Mouse (Mus musculus): ENCODE measurements around the gene Twf2. TPM values are rescaled to one million over a fixed set of nuclear protein-coding genes. Genes with fewer than 3 reads are reported as not detected.

Gene Twf2
- polyA plus RNA-seq, 1 experiment from 2014 or later, result 45.5 TPM

DNA sequence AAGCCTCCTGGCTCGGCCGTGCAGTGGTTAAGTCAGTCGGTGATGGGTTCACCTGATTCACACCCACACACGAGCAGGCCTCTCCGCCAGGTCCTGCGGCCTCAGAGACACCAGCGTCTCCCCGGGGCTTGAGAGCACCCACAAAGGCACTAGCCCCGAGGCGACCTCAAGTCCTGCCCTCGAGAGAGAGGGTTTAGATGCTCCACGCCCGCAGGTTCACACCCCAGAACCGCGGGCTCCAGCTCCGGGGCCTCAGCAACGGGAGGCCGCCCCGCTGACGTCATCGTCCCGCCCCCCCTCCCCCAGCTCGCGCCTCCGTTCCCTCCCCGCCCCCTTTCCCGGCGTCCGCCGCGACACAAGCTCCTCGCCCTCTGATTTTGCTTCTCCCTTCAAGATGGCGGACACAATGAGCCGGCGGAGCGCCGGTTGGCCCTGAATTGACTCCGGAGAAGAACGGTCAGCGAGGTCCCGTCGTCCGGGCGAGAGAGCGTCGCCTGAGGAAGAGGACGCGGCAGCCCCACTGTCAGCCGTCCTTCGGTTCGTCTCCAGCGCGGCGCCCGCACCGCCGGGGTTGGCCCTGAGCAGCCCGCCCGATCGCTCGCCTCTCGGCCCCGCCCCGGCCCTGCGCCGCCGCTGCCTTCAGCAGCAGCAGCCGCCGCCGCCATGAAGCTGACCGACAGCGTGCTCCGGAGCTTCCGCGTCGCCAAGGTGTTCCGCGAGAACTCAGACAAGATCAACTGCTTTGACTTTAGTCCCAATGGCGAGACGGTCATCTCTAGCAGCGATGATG, 32.2 kb upstream of the Twf2 start, which contains the start of gene Wdr82:
TSS of gene Wdr82 (plus strand) at position 373 of the 790 bp plus-strand sequence.
- H3K4me1 ChIP-seq (ENCODE audit: control insufficient read depth in 2 of 2, insufficient read depth in 2 of 2, low read length in 2 of 2), result peaks cover 10 to 34% of the 10 kb centered on the region in 2 experiments
- peak; percentile 88 for ATAC-seq (ENCODE audit: insufficient number of reproducible peaks, insufficient read depth, low FRiP score, low read depth)
- H3K4me3 ChIP-seq (ENCODE audit: control insufficient read depth in 1 of 2, insufficient read depth in 1 of 2, low read depth in 1 of 2, low read length in 2 of 2), result peak within 1 kb of the TSS; percentile 90 to 92
- under 1% methylated on average over 80 of the region's 81 CpGs for WGBS
- H3K9ac ChIP-seq (ENCODE audit: low read length), result peak within 1 kb of the TSS; percentile 94
- H3K4me2 ChIP-seq (ENCODE audit: low read length), result peak within 1 kb of the TSS; percentile 78
- no peaks in the 10 kb centered on the region for H3K36me3 ChIP-seq (ENCODE audit: control insufficient read depth, insufficient read depth, low read length)
- H3K27me3 ChIP-seq (ENCODE audit: control insufficient read depth, insufficient read depth, low read length), result no peaks in the 10 kb centered on the region
- no peaks in the 10 kb centered on the region for H3K9me3 ChIP-seq (ENCODE audit: control insufficient read depth, low read length)
- H3K27ac ChIP-seq (replicated peaks in 1 of 2; ENCODE audit: control insufficient read depth in 1 of 2, insufficient read depth in 1 of 2, low read depth in 2 of 2, low read length in 2 of 2), result peak within 1 kb of the TSS; percentile 95 to 96

DNA sequence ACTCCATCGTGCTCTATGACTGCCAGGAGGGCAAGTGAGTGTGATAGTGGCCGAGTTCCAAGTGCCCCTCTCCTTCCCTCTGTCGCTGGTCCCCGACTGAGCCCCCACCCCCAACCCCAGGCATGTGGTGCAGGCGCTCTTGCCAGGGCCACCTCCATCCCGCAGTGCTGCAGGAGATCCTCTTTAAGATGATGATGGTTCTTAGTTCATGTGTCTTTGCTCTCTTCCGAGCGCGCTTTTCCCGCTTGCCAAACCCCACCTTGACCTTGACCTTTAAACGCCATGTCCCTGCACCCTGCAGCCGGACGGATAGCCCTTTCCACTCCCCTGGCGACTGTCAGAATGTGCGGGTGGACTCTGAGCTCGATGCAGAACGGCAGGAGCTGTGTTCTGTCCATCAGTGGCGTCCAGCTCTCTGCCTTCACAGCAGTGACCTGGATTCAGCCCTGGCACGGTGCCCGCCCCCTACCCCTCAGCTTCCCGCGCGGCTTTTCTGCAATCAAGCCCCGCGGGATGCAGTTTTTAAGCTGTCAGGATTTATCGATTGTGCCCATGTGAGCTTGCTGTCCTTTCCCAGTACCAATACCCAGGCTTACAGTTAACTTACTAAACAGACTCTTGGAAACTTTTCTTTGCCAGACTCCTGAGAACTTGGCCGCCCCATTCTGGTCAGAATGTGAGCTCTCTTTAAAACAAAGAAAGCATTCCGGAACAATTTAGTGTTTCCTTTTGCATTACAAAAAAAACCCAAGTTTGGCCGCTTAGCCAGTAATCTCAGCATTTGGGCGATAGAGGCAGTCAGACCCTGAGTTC, 31.4 kb upstream of the Twf2 start:
- WGBS, result under 1% methylated on average over 30 of the region's 30 CpGs
- Histone ChIP-seq H3K4me1 (ENCODE audit: control insufficient read depth in 2 of 2, insufficient read depth in 2 of 2, low read length in 2 of 2) (peaks cover 10 to 37% of the 10 kb centered on the region in 2 experiments), H3K9ac (ENCODE audit: low read length) (peak overlapping the region; percentile 94), H3K9me3 (ENCODE audit: control insufficient read depth, low read length) (no peaks in the 10 kb centered on the region), H3K4me2 (ENCODE audit: low read length) (peak overlapping the region; percentile 78), H3K27ac (replicated peaks in 1 of 2; ENCODE audit: control insufficient read depth in 1 of 2, insufficient read depth in 1 of 2, low read depth in 2 of 2, low read length in 2 of 2) (peak overlapping the region; percentile 95 to 96), H3K4me3 (ENCODE audit: control insufficient read depth in 1 of 2, insufficient read depth in 1 of 2, low read depth in 1 of 2, low read length in 2 of 2) (peak overlapping the region; percentile 90 to 92), H3K27me3 (ENCODE audit: control insufficient read depth, insufficient read depth, low read length) (no peaks in the 10 kb centered on the region), H3K36me3 (ENCODE audit: control insufficient read depth, insufficient read depth, low read length) (peaks cover 8% of the 10 kb centered on the region)
- peak; percentile 55 for ATAC-seq (ENCODE audit: insufficient number of reproducible peaks, insufficient read depth, low FRiP score, low read depth)

- Histone ChIP-seq H3K9me3 (ENCODE audit: control insufficient read depth, low read length) (no peaks in the 10 kb centered on the region), H3K36me3 (ENCODE audit: control insufficient read depth, insufficient read depth, low read length) (peaks cover 17% of the 10 kb centered on the region), H3K4me1 (ENCODE audit: control insufficient read depth in 2 of 2, insufficient read depth in 2 of 2, low read length in 2 of 2) (peaks cover 10 to 40% of the 10 kb centered on the region in 2 experiments), H3K9ac (ENCODE audit: low read length) (peak overlapping the region; percentile 94), H3K27me3 (ENCODE audit: control insufficient read depth, insufficient read depth, low read length) (no peaks in the 10 kb centered on the region), H3K4me2 (ENCODE audit: low read length) (peak overlapping the region; percentile 78), H3K4me3 (ENCODE audit: control insufficient read depth in 1 of 2, insufficient read depth in 1 of 2, low read depth in 1 of 2, low read length in 2 of 2) (peak overlapping the region; percentile 90 to 92; a peak in 3 of 4 replicates), H3K27ac (replicated peaks in 1 of 2; ENCODE audit: control insufficient read depth in 1 of 2, insufficient read depth in 1 of 2, low read depth in 2 of 2, low read length in 2 of 2) (no peak overlapping the region)
- 2% methylated on average over 3 of the region's 3 CpGs for WGBS
- ATAC-seq (ENCODE audit: insufficient number of reproducible peaks, insufficient read depth, low FRiP score, low read depth), result no peak
These were observed 30.4 kb upstream of the Twf2 start for GRCm38 (mm10) chr9:106172527-106172926.

DNA sequence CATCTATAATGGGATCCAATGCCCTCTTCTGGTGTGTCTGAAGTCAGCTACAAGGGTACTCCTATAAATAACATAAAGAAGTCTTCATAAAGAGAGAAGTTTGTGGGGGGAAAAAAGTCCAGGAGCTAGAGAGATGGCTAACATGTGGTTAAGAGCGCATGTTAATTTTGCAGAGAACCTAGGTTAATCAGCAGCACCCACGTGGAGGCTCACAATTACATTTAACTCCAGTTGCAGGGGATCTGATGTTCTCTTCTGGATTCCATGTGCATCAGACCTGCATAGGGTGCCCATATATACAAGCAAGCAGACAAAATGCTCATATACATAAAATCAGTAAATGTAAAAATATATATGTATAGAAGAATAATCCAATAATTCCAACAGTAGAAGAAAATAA, 29.5 kb upstream of the Twf2 start:
- Histone ChIP-seq H3K4me1 (ENCODE audit: control insufficient read depth in 2 of 2, insufficient read depth in 2 of 2, low read length in 2 of 2) (peaks cover 10 to 43% of the 10 kb centered on the region in 2 experiments), H3K36me3 (ENCODE audit: control insufficient read depth, insufficient read depth, low read length) (peaks cover 26% of the 10 kb centered on the region), H3K9me3 (ENCODE audit: control insufficient read depth, low read length) (no peaks in the 10 kb centered on the region), H3K9ac (ENCODE audit: low read length) (no peak overlapping the region), H3K27me3 (ENCODE audit: control insufficient read depth, insufficient read depth, low read length) (no peaks in the 10 kb centered on the region), H3K4me2 (ENCODE audit: low read length) (peak overlapping the region; percentile 78), H3K27ac (replicated peaks in 1 of 2; ENCODE audit: control insufficient read depth in 1 of 2, insufficient read depth in 1 of 2, low read depth in 2 of 2, low read length in 2 of 2) (no peak overlapping the region), H3K4me3 (ENCODE audit: control insufficient read depth in 1 of 2, insufficient read depth in 1 of 2, low read depth in 1 of 2, low read length in 2 of 2) (peak overlapping the region in 1 of 2 experiments; percentile 90; a peak in 2 of 4 replicates)
- no peak for ATAC-seq (ENCODE audit: insufficient number of reproducible peaks, insufficient read depth, low FRiP score, low read depth)
- 56% methylated on average over 2 of the region's 2 CpGs for WGBS

DNA sequence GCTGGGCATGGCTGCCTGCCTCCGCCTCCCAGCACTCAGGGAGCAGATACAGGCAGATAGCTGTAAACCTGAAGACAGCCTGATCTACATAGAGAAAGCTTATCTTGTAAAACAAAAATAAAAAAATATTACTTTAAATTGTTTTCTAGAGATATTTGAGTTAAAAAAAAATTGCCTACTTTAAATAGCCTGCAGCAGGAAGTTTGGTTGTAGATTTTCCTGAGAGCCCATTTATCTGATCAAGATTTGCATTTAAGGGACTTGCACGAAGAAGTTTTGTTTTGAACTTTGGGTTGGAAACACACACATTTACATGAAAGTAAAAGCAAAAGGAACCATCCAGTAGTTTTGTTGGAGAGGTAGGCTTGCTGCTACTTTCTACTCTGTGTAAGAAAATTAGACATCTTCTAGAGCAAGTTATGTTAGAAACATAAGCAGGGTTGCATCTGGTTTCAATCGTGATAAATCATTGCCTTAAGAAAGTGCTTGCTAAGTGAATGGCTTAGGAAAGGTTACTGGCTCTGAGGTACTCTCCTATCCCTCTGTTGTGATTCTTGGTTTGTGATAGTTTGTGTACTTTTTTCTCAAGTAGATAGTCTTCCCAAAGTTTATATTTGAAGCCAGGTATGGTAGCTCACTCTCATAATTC, 27.2 kb upstream of the Twf2 start:
- WGBS, result 53% methylated on average over 3 of the region's 3 CpGs
- Histone ChIP-seq H3K9me3 (ENCODE audit: control insufficient read depth, low read length) (no peaks in the 10 kb centered on the region), H3K4me2 (ENCODE audit: low read length) (0 out of 2 replicates have a peak overlapping the region, but pooled peaks have one; percentile 34), H3K4me3 (ENCODE audit: control insufficient read depth in 1 of 2, insufficient read depth in 1 of 2, low read depth in 1 of 2, low read length in 2 of 2) (no peak overlapping the region), H3K36me3 (ENCODE audit: control insufficient read depth, insufficient read depth, low read length) (peaks cover 49% of the 10 kb centered on the region), H3K27ac (replicated peaks in 1 of 2; ENCODE audit: control insufficient read depth in 1 of 2, insufficient read depth in 1 of 2, low read depth in 2 of 2, low read length in 2 of 2) (no peak overlapping the region), H3K27me3 (ENCODE audit: control insufficient read depth, insufficient read depth, low read length) (no peaks in the 10 kb centered on the region), H3K4me1 (ENCODE audit: control insufficient read depth in 2 of 2, insufficient read depth in 2 of 2, low read length in 2 of 2) (peaks cover 5 to 46% of the 10 kb centered on the region in 2 experiments), H3K9ac (ENCODE audit: low read length) (0 out of 2 replicates have a peak overlapping the region, but pooled peaks have one; percentile 11)
- no peak for ATAC-seq (ENCODE audit: insufficient number of reproducible peaks, insufficient read depth, low FRiP score, low read depth)

GRCm38 (mm10) chr9:106176769-106177168, 26.1 kb upstream of the Twf2 start:
- Histone ChIP-seq H3K9ac (ENCODE audit: low read length) (no peak overlapping the region), H3K4me2 (ENCODE audit: low read length) (no peak overlapping the region), H3K4me1 (ENCODE audit: control insufficient read depth in 2 of 2, insufficient read depth in 2 of 2, low read length in 2 of 2) (peaks cover 5 to 46% of the 10 kb centered on the region in 2 experiments), H3K27ac (replicated peaks in 1 of 2; ENCODE audit: control insufficient read depth in 1 of 2, insufficient read depth in 1 of 2, low read depth in 2 of 2, low read length in 2 of 2) (no peak overlapping the region), H3K9me3 (ENCODE audit: control insufficient read depth, low read length) (no peaks in the 10 kb centered on the region), H3K36me3 (ENCODE audit: control insufficient read depth, insufficient read depth, low read length) (peaks cover 60% of the 10 kb centered on the region), H3K4me3 (ENCODE audit: control insufficient read depth in 1 of 2, insufficient read depth in 1 of 2, low read depth in 1 of 2, low read length in 2 of 2) (no peak overlapping the region), H3K27me3 (ENCODE audit: control insufficient read depth, insufficient read depth, low read length) (no peaks in the 10 kb centered on the region)
- no peak for ATAC-seq (ENCODE audit: insufficient number of reproducible peaks, insufficient read depth, low FRiP score, low read depth)
- 85% methylated on average over 5 of the region's 5 CpGs for WGBS

GRCm38 (mm10) chr9:106177799-106178198, 25.1 kb upstream of the Twf2 start:
- Histone ChIP-seq H3K9me3 (ENCODE audit: control insufficient read depth, low read length) (no peaks in the 10 kb centered on the region), H3K4me3 (ENCODE audit: control insufficient read depth in 1 of 2, insufficient read depth in 1 of 2, low read depth in 1 of 2, low read length in 2 of 2) (no peak overlapping the region), H3K4me2 (ENCODE audit: low read length) (no peak overlapping the region), H3K9ac (ENCODE audit: low read length) (no peak overlapping the region), H3K27ac (replicated peaks in 1 of 2; ENCODE audit: control insufficient read depth in 1 of 2, insufficient read depth in 1 of 2, low read depth in 2 of 2, low read length in 2 of 2) (no peak overlapping the region), H3K4me1 (ENCODE audit: control insufficient read depth in 2 of 2, insufficient read depth in 2 of 2, low read length in 2 of 2) (peaks cover 5 to 46% of the 10 kb centered on the region in 2 experiments), H3K27me3 (ENCODE audit: control insufficient read depth, insufficient read depth, low read length) (no peaks in the 10 kb centered on the region), H3K36me3 (ENCODE audit: control insufficient read depth, insufficient read depth, low read length) (peaks cover 70% of the 10 kb centered on the region)
- no peak for ATAC-seq (ENCODE audit: insufficient number of reproducible peaks, insufficient read depth, low FRiP score, low read depth)
- 83% methylated on average over 6 of the region's 6 CpGs for WGBS

Measured in heart, embryonic 14.5 days (tissue).